Mouse (Mus musculus) adrenal gland, postnatal 14 days (tissue): ENCODE data around the gene Ninj1. TPM values are rescaled to one million over a fixed set of nuclear protein-coding genes. Genes with fewer than 3 reads are reported as not detected.

ENCODE experiments used
- DNase-seq: peaks from one replicate; pipeline ENCODE4 v3.0.0; 2021; ENCODE audit warnings: mixed read lengths
- total RNA-seq: library from RNA; stranded (reverse); gene quantifications from 2 replicates; pipeline ENCODE4 v1.2.3, GENCODE M21; 2021

Ninj1 gene
- total RNA-seq, 1 experiment from 2014 or later: 83.7 TPM

DNA sequence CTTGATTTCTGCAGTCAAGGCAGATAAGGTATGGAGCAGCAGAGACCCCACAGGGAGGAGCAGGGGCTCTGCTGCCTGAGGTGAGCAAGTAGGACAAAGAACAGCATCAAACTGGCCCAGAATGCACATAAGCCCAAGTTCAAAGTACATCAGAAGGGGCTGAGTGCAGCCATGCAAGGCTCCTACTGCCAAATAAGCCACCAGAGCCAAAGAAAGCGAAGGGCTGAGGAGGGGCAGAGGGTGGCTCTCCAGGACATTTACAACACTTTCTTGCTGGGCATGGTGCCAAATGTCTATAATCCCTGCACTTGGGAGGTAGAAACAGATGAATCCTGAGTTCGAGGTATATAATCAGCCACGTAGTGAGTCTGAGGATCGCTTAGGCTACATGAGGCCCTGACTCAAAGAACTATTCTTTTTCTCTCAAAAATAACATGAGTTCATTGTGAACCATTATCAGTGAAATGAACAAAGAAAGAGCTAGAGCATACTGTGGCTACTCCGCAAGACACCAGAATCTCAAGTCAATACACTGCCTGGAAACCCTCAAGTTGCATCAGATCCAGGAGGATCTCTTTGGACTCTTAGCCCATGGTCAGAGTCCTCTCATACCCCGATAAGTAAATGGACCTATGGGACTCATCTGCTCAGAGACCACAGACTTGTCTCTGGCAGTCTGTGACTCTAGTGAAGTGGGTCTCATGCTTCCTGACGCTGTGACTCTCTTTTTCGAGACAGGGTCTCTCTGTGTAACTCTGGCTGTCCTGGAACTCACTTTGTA lies 46.7 kb downstream of the Ninj1 start:
- DNase-seq: no peak

DNA sequence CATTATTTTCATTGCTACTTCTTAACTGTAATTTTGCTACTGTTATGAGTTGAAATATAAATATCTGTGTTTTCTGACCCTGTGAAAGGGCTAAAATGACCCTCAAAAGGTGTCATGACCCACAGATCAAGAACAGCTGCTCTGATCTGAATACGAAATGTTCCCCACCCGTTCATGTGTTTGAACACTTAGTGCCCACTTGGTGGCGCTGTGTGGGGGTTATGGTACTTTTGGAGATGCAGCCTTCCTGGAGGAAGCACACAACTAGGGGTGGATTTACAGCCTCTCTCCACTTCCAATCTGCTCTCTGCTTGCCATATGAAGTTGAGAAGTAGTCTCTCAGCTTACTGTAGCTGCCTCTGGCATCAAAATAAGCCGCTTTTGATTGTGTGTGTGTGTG lies 47.4 kb downstream of the Ninj1 start:
- no peak for DNase-seq

DNA sequence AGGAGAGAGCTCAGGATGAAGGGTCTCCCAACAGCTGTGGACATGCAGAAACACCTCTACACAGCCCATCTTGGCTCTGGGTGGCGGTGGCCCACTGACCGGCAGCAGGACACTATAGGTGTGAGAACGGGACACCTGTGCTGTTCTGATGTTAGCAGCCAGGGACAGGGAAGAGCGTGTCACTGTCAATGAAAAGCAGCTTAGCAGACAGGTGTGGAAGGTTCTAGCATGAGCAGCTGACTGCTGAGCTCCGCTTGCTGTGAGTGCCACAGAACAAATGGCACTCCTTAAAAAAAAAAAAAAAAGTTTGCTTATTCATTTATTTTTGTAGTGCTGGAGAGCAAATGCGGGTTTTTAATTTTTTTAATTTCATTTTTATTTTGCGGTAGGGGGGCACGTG lies 50.3 kb downstream of the Ninj1 start:
- no peak for DNase-seq

DNA sequence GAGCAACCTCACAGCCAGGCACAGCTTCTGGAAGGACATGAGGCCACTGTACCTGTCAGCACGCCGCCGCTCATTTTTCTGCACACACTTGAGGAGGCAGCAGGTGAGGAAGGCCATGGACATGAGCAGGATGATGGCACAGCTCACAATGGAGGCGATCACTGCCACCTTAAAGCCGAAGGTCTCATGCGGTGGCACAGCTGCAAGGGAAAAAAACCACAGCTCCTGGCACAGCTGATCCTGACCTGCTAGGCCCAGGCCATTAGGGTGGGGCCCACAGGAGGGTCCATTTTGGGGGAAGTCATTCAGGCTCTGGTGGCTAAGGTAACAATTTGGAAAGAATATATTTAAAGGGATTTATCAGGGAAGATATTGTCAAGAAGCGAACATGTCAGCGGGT lies 51.5 kb downstream of the Ninj1 start:
- no peak for DNase-seq

DNA sequence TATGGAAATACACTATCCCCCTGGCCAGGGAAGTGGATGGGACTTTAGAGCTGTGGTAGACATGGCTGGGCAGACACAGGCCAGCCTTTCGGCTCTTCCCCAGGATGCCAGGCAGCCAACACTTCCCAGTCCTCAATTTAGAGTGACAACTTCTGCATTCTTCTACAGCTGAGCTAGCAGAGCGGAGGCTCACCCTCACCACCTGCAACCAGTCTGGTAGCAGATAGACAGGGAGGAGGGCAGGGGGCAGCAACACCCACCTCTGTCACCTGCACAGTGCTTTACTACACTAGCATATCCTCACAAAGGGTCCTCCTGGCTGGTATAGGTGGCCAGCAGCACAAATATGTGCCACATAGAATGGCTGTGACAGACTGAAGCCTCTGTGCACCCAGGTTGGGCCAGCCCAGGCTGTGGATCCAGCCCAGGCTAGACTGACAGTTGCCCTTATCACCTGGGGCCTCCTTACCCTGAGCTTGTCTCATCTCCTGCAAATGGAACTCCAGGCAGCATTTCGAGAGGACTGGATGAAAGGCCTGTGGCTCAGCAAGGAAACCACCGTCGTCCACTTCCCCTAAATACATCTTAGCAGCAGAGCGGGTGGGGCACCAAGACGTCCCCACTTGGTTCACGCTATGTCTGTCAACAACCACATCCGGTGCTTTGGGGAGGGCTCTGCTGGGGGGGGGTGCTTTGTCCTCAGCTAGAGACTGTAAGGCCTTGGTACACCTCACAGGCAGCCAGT lies 55.2 kb downstream of the Ninj1 start:
- peak; percentile 48 for DNase-seq

DNA sequence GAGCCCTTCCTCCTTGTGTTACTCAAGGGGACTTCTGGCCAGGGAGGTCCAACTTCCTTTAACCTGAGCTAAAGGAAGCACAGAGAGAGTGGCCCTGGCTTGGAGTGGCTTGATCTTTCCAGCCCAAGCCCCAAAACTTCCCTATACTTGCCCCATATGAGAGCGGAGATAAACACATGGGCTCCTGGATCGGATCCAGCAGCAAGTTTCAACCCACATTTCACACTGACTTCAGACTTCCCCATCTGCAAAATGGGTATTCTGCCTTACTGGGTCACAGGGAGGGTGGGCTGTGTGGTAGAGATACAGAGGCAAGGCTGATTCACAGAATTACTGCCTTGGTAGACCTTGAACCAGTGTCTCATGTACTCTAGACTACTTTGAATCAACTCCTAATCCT lies 56.2 kb downstream of the Ninj1 start:
- DNase-seq: no peak

DNA sequence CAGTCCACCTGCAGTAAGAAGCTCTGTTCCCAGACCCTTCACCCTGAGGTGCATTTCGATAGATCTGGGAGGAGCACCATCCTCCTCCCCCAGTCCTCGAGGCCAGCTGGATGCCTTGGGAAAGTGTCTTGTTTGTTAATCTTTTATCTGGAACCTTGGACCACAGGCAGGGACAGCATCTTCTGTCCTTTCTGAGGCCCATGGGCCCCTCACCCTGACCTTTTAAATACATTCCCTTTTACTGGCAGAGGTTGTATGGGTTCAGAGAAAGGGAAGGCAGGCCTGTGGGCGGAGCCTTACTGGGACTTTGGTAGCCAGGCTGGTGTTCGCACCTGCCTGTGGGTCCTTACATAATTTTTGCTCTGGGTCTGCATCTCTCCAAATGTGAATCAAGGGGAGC lies 58.0 kb downstream of the Ninj1 start:
- DNase-seq: no peak

Other genes with a start within 250 kb of the Ninj1 start
- gene Fam120a, start 219.5 kb upstream of the Ninj1 start, total RNA-seq: 164 and 165 TPM in 2 replicates
- 2.6 and 3.3 TPM in 2 replicates for gene Wnk2, start 39.5 kb upstream of the Ninj1 start, total RNA-seq
- 60.3 and 60.6 TPM in 2 replicates for gene Card19, start 28.6 kb downstream of the Ninj1 start, total RNA-seq
- gene Susd3, start 61.2 kb downstream of the Ninj1 start, total RNA-seq: 0.70 and 3.6 TPM in 2 replicates
- 2.7 and 7.7 TPM in 2 replicates for gene Fgd3, start 132.8 kb downstream of the Ninj1 start, total RNA-seq
- gene Bicd2, start 154.1 kb downstream of the Ninj1 start, total RNA-seq: 38.2 TPM in 2 replicates
- 21.8 and 27.5 TPM in 2 replicates for gene Ippk, start 233.8 kb downstream of the Ninj1 start, total RNA-seq